Mouse (Mus musculus): ENCODE measurements around the gene Gpc6.
A peak's percentile ranks its signal among the peaks of the same experiment; 100 is the strongest.

Gpc6 gene

DNA sequence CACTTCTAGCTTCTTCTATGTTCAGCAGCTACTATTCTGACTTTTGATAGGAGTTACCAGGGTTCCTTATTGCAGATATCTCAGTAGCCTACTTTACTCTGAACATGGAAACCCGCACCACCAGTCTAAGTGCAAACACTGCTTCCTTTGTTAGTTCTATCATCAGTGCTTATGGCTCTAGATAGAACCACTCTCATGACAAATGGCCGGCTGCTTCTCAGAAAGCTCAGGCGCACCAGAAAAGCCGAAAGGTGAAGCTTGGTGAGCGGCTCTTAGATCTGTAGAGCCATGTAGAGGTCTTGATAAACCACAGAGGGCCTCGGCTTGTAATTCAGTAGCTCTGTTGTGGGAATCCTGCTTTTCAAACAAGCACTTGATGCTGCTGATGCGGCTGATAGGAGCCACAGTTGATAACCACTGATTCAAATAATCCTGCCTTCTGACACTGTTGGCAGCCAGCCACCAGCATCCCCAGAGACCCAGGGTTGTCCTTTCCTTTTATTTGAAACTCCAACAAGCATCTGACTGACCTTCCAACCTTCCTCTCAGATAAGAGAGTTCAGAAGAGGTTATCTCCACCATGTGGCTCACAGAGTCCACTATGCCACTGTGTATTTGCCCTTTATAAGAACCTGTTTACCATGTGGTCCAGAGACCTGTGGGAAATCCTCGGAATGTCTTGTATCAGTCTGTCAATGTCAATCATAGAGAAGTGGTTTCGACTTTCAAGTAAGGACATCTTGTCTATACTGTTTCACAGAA lies 723.3 kb downstream of the Gpc6 start:
- peak; percentile 52 to 62 for DNase-seq

DNA sequence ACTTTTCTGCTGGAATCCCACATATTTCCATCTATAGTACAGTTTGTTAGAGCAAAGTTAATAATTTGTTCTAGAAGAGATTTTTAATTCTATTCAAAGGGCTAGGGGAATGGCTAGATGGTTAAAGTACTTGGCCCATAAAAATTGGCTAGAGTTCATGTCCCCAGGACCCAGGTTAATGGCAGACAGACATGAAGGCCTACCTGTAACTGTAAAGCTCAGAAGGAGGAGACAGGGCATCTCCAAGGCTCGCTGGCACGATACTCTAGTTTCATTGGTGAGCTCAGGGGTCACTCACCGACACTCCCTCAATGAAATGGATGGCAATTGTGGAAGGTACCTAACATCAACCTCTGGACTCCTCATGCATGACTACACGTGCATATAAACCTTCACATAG lies 725.0 kb downstream of the Gpc6 start:
- DNase-seq, result peak in 1 of 2 experiments; percentile 15

DNA sequence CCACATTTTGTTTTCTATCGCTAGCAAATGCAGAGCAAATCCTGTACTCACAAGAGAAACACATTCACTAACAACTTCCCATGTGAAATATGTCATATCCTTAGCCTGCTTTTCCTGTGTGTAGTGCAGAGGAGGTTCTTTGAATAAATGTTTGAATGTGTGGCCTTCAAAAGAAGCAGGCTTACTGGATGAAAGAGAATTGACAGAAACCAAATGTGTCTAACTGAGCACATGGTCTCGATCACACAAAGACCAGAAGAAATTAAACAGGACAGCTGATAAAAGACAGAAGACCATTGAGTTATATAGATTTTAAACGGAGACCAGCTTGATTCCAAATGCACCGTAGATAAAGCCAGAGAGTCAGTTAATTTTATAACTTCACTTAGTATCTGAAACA lies 726.2 kb downstream of the Gpc6 start:
- no peak for DNase-seq

DNA sequence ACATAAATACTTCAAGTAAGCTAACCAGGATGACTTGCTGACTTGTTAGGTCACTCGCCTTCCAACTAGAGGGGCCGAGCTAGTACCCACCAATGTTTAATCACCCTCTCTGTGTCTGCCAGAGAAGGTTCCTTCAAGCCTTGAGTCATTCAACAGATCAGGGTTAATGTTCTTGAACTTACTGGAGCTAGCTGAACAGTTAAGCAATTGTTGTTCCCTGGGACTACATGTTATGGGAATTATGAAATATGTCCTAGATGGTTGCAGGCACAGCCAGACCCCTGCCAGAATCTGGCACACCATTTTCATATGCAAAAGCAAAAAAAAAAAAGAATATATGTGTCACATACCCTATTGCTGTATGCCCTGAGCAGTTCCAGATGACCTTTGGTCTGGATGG lies 726.8 kb downstream of the Gpc6 start:
- DNase-seq, result no peak

DNA sequence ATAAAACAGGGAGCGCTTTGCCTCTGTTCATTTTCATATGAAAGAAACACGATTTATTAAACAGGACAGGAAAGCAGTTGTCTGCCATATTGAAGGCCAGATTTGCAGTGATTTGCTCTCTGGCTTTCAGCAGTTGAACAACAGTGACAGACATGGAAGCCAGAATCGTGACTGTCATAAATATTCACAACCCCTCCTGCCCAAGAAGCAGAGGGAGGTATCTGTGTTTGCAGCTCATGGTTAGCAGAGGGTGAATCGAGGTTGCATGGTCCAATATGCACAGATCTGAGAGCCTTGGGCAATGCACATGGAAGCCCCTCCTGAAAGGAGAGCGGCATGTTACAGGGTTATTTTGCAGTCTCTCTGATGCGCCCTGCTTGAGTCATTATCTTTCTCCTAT lies 730.3 kb downstream of the Gpc6 start:
- DNase-seq, result no peak

DNA sequence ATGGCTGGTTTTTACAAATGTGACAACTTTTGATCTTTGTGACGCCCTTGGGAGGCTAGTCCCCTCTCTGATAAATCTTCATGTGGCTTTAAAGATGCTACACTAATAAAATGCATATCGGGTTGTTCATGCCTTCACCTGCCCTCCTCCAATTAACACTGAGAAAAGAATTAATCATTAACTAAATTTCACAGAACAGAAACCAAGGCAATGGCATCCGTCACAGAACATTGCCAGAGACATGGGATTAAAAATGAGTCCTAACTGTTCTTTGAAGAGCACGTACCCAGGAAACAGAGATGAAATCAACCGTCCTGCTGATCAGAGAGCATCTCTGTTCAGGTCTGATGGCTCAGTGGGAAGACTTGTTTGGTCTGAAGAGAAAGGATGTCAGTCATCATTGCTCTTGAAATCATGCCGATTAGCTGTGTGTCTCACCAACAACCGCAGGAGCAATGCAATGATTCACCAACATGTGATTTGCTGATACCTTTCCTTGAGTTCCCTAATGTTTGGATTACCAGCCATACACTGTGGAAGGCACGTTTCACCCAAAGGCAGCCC lies 734.2 kb downstream of the Gpc6 start:
- no peak for DNase-seq

DNA sequence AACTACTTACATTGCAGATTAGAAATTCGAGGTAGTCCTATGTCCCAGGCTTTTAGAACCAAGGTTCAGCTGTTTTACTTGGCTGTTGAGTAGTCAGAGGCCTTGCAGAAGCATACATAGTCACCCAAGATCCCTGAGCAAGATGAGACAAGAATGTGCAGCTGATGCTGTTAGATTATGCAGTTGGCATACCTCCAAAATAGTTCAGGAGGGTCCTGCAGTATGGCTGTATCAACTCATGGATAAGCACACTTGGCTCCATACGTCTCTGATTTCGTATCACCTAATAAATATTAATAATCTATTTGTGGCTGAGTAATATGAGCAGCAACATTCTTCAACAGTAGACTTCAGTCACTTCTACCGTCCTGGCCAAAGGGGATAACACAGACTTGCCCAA lies 737.1 kb downstream of the Gpc6 start:
- DNase-seq, result no peak

DNA sequence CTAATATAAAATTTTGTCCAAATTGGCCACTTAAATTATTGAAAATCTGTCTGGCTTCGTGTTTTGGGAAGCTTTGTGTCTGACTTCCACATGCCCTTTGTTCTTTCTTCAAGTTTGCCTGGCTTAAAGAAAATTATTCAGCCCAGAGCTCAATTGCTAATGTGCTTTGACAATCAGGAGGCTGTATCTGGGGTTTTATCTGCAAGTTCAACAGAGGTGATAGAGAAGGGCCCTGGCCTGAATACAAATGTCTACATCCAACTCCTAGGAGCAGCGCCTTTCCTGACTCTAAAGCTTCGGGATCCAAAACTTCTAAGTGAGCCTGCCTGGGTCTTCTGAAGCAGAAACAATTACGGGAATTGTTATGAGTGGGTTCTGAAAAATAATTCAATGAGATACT lies 739.7 kb downstream of the Gpc6 start:
- DNase-seq, result no peak

DNA sequence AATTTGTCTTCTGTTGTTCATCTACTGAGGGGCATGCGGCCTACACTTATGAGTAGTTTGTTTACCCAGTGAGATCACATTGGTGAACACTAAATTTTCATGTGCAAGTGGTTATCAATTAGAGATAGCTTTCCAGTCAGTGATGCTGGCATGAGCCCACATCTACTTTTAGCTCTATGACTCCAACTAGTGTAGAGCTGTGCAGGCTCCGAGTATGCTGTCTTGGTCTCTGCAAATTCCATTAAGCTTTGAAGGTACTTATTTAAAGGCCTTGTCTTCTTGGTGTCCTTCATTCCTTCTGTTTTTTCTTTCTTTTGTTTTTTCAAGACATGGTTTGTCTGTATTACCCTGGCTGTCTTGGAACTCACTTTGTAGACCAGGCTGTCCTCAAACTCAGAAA lies 741.0 kb downstream of the Gpc6 start:
- DNase-seq, result no peak

DNA sequence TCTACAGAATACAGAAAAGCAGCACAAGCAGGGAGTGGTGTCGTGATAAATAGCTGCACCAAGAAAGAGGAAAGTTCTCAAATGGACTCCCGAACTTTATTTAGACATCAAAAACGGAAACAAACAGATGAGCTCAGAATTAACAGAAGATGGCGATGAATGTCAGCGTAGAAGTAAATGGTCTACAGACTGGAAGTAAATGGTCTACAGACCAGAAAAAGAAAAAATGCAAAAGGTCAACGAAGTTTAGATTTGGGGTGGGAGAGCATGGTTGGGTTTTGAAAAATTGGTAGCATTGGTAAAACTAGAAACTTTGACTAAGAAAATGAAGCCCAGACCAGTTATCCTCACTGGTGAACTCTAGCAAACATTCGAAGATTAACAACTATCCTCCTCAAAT lies 748.4 kb downstream of the Gpc6 start:
- no peak for DNase-seq

DNA sequence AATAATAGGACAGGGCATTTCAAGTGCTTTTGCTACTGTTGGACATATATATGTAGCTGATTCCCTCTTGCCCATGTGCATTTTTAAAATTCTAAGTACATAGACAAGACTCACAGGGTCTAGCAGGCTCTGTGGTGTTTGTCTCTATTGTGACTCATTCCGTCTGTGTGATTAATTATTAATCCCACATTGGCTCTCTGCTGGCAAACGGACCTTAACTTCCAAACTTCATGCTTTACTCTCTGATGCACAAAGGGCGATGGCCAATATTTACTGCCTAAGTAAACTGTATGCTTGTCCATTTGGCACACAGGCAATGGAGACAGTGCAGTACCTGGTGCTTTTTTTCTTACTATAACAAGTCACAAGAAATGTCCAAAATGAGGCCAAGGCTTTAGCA lies 749.4 kb downstream of the Gpc6 start:
- no peak for DNase-seq

DNA sequence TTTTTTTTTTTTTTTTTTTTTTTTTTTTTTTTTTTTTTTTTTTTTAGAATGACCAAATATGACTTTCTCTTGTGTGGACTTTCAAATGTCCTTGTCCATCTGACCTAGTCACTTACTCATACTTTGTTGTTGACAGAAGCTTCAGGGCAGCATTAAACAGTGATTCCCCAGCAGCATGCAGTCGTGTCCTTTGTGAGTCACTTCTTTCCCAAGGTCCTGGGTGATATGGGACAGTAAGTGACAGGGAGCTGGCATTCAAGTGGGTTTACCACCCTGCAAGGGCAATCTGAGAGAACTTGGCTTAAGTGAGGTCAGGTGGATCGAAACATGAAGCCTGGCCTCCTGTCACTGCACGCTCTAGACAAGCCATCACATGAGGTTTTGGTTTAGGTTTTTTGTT lies 754.8 kb downstream of the Gpc6 start:
- no peak for DNase-seq

DNA sequence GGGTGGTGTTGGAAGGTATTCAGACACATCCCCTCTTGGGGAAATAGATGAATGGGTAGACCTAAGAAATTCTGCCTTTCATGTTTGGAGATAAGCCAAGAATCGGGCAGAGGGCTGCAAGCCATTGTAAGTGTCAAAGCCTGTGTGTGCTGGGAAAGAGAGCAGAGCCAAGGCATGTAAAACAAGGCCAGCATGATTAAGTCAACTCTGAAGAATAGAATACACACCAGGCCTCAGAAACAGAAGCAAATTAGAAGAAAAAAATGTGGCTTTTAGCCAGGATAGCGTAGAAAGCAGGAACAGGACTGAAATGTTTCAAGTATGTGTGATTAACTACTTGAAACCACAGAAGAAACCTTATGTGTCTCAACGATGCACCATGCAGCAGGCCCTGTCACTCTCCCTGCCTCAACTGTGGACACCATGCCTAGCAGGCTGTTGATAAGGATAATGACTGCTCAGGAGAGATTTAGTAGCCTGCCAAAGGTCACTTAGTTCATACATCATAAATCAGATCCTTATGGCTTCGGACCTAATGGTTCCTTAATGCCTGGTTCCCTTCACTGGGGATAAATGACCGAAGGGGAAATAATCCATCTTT lies 756.3 kb downstream of the Gpc6 start:
- DNase-seq, result peak; percentile 14 to 28

DNA sequence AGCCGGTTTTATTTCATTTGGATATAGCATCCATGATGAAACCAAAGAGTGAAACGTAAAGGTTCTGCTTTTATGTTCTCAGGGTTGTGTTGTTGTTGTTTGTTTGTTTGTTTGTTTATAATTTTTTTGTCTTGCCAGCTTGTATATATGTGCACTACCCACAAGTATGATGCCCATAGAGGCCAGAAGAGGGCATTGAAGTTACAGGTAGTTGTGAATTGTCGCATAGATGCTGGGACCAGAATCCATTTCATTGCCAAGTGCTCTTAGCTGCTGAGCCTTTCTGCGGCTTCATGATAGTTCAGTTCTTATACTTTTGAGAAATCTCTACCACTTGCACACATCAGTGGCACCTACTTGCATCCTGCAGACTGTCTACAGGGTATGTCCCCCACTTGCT lies 758.0 kb downstream of the Gpc6 start:
- no peak for DNase-seq

DNA sequence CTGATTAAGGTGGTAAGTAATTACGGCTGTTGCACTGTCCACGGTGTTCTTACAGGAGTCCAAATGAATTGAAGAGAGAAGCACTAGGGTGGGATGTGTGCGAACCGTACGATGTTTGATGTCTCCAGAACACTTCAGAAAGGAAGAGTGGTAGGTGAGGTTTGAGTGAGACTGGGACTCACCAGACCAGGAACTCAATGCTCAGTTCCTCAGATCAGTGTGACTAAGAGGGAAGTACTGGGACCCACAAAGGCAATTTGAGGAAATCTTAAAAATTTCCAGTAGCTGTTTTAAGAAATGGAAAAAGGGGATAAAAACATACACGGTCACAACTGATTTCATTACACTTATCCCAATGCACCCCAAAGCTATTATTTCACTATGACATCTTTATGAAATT lies 764.7 kb downstream of the Gpc6 start:
- DNase-seq, result no peak

DNA sequence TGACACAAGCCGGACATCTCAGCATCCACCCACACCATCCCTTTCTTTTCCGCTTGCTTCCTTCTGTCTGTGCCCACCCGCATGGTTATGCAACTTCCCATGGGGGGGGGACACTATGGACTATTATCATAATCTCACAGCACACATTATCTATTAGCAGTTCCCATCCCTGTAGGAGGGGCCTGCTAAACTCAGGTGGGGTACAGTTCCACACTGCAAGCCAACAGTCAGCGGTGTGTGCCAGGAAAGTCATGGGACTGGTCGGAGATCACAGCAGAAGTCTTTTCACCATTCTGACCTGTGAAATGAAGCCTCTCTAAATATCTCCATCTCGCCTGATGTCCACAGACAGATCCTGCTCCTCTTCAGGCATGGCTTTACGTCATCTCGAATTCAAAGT lies 770.5 kb downstream of the Gpc6 start:
- DNase-seq, result no peak

DNA sequence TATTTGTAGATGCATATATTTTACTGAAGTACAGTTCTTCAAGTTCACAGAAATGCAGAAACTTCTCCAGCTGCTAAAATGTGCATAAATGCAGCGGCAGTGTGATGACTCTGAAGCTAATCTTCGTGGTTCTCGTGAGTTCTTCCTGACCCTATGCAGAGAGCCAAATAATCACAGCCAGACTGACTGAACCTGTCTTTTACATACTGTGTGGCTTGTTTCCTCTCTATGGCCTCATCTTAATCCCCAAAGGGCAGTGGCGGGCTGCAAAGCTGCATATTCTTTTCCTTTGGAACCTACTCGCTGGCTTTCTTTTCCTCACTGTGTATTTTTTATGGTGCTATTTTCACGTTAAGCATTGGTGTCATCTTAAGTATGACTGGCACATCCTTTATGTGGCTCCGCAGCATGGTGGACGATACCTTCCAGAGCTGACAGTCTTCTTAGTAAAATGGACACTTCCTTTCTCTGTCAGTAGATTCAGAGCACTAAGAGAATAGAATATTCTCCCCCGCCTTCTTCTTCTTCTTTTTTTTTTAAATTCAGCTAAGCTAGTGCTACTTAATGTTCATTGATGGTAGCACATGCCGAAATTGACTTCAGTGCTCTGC lies 775.7 kb downstream of the Gpc6 start:
- DNase-seq, result no peak

DNA sequence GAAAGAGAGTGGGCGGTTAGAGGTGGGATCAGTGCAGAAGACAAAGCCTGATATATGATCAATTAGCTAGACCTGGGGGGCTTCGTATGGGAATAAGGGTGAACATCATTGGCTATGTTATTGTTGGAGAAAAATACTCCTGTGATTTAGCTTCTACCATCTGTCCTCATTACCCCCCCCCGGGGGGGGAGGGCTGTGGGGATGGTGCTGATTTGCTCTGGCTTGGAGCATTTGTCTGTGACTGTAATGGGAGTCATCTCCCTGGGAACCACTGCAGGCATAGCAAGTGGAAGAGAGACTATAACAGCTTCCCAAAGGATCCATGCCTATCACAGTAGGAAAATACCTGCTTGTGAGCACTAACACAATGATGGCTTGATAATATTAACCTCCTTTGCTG lies 783.7 kb downstream of the Gpc6 start:
- DNase-seq, result no peak

DNA sequence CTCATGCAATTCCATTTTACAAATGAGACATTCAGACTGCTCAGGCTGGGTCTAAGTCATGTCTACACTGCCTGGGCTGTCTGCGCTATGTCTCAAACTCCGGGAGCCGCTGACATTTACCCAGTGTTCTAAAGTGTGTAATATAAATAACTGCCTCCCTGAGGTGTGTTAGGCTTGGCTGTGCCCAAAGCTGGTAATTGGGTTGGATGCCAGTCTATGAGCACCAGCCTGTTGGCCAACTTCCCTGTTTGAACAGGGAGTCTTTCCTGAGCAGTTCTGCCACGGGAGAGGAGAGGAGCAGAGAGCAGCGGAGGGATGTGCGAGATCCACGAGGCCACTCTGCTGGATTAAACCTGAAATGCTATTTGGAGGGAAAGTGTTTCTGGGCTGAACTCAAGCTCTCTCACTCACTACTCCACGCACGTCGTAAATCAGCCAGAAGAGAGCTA lies 785.4 kb downstream of the Gpc6 start:
- peak in 1 of 2 experiments; percentile 6 for DNase-seq

DNA sequence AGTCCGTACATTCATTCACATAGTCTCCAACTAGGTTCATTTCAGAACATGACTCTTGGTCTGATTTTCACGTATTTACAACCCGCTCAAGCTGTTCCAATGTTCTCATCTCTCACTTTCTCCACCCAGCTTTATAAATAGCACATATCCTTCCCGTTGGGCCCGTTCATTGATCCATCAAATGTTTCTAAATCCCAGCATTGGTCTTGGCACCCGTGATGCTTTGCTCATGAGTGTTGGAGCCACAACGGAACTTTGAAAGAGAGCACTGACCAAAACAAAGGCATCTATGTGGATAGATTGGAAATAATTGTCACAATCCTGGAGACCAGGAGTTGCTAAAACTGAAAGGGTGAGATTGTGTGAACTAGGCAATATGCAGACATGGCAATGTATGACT lies 787.2 kb downstream of the Gpc6 start:
- DNase-seq, result no peak

DNA sequence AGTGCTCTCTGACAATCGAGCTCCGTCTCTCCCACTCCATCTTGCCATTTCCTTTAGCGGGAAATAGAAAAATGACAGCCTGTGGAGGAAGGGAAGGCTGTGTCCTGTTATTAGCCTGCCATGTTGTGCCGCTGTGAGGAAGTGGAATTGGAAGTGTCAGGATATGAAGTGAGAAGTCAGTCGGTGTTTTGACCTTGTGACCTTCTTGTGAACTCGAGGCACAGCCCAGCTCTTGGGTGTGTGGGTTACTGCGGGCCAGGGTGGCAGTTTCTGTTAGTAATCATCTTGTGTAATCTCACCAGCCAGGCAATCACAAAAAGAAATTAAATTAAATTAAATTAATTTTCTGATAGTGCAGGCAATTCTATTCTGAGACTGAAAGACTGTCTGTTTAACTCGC lies 789.0 kb downstream of the Gpc6 start:
- peak in 1 of 2 experiments; percentile 5 for DNase-seq

DNA sequence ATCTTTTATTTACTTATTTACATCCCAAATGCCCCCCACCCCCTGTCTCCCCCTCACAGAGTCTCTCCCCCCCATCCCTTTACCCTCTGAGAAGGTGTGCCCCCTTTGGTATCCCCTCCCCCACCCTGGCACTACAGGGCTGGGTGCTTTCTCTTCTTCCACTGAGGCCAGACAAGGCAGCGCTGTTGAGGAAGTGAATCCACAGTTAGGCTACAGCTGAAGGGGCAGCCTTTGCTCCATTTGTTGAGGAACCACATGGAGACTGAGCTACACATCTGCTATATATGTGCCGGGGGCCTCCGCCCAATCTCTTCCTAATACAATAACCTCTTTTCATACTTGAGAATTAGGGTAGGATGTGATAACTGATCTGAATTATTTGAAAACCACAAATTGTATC lies 791.2 kb downstream of the Gpc6 start:
- DNase-seq, result no peak

DNA sequence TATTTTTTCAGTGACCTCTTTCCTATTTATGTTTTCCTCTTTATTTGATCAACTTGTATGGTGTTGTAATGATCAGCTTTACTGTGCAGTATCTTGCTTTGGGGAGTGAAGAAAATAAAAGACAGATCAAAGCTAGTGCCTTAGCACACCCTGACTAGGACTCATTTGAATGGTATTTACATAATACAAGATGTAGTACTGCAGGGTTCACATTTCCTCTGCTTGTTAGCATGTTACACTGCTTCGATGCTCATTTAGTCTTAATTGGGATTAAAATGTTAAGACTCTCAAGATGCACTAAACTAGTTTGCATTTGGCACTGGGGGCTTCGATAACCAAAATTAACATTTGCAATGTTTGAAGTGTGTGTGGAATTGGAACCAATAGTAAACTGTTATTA lies 803.6 kb downstream of the Gpc6 start:
- no peak for DNase-seq

DNA sequence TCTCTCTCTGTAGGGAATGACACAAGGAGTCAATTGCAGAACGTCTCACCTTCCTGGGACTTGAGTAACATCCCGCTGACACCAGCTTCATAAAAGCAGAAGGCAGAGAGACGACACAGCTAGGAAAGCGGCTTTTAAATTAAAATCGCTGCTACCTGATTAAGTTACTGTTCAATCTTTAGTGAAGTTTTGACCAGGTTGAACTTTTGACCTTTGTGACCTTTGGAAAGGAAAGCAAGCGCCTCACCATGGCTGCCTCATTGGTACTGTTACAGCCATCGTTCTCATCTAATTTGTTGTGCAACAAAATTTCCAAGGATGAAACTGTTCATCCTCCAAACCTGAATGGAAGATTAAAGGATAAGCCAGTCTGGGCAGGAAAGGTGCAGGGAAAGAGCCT lies 830.1 kb downstream of the Gpc6 start:
- no peak for DNase-seq

Measured in kidney, postnatal 4 days (tissue).